Mouse (Mus musculus) MEL (cell line): ENCODE measurements around the gene BC024978.

Experiments
- BHLHE40 ChIP-seq: IDR thresholded peaks from 2 replicates; pipeline ENCODE4 v1.6.1; 2012; ENCODE audit warnings: low read depth, mild to moderate bottlenecking, inconsistent platforms, low read length, improper control_type of control experiment, borderline replicate concordance
- CHD2 ChIP-seq: IDR thresholded peaks from 2 replicates; pipeline ENCODE4 v1.6.1; 2011; ENCODE audit warnings: low read length, improper control_type of control experiment
- CTCF ChIP-seq, 3 experiments: IDR thresholded peaks in 2 of 3; conservative IDR thresholded peaks in 1 of 3; 2 replicates each; pipeline ENCODE4 v1.5.1; 2011 to 2012; ENCODE audit warnings: low read length in 3 of 3, low read depth in 2 of 3, mild to moderate bottlenecking in 2 of 3, improper control_type of control experiment in 1 of 3, inconsistent platforms in 1 of 3, mixed read lengths in 1 of 3, moderate library complexity in 1 of 3; ENCODE audit not compliant: control insufficient read depth in 1 of 3, insufficient read depth in 1 of 3, poor library complexity in 1 of 3, severe bottlenecking in 1 of 3
- HCFC1 ChIP-seq: IDR thresholded peaks from 2 replicates; pipeline ENCODE4 v1.6.1; 2012; ENCODE audit warnings: low read depth, mild to moderate bottlenecking, inconsistent platforms, low read length, improper control_type of control experiment, moderate library complexity
- POLR2A ChIP-seq, 2 experiments: IDR thresholded peaks; 2 replicates each; pipeline ENCODE4 v1.6.1; 2011 to 2012; ENCODE audit warnings: low read length in 2 of 2, mild to moderate bottlenecking in 2 of 2, control low read depth in 1 of 2, improper control_type of control experiment in 1 of 2, low read depth in 1 of 2, moderate library complexity in 1 of 2; ENCODE audit not compliant: control insufficient read depth in 1 of 2, insufficient read depth in 1 of 2, poor library complexity in 1 of 2
- SMC3 ChIP-seq: IDR thresholded peaks from 2 replicates; pipeline ENCODE4 v1.6.1; 2011; ENCODE audit warnings: low read depth, low read length, improper control_type of control experiment
- ZMIZ1 ChIP-seq: IDR thresholded peaks from 2 replicates; pipeline ENCODE4 v1.6.1; 2012; ENCODE audit warnings: low read depth, mild to moderate bottlenecking, inconsistent platforms, low read length, improper control_type of control experiment, moderate library complexity

DNA sequence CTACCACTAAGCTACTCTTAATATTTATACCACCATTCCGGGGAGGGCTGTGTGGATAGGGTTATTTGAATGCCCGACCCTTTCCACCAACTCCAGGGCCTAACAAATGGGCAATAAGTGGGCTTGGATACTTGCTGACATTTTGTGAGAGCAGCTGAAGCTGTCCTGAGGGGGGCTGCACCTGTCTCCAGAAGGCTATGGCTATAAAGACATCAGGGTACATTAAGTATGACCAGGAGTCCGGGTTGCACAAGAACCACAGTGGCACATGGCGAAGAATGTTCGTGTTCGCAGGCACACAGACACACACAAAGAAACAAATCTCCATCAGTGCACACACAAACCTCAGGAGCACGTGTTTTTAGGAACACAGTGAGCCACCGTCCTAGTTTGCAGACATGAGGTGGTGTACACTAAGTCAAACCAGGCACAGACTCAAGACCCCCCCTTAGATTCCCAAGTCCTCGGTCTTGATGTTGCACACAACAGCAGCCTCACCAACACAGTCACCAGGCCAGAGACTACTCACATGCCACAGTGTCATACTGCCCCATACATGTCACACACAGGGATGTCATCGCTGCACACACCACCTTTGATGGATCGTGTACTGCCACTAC lies 28.0 kb upstream of the BC024978 start:
- no peak for TF ChIP-seq CTCF (IDR thresholded peaks at IDR 0.05 in 2 of 3, conservative IDR thresholded peaks at IDR 0.05 in 1 of 3; ENCODE audit: control insufficient read depth in 1 of 3, insufficient read depth in 1 of 3, low read depth in 2 of 3, low read length in 3 of 3, poor library complexity in 1 of 3, severe bottlenecking in 1 of 3)
- TF ChIP-seq CHD2, result no peak
- no peak for TF ChIP-seq HCFC1
- TF ChIP-seq BHLHE40, result no peak; the same call in 1 of the 2 replicates
- TF ChIP-seq ZMIZ1, result no peak
- TF ChIP-seq SMC3, result no peak
- TF ChIP-seq POLR2A (IDR thresholded peaks at IDR 0.05; ENCODE audit: control insufficient read depth in 1 of 2, insufficient read depth in 1 of 2, low read depth in 1 of 2, low read length in 2 of 2, poor library complexity in 1 of 2), result no peak
